17 mouse cellular contexts compared by ENCODE assay signal in the genomic region with DNA sequence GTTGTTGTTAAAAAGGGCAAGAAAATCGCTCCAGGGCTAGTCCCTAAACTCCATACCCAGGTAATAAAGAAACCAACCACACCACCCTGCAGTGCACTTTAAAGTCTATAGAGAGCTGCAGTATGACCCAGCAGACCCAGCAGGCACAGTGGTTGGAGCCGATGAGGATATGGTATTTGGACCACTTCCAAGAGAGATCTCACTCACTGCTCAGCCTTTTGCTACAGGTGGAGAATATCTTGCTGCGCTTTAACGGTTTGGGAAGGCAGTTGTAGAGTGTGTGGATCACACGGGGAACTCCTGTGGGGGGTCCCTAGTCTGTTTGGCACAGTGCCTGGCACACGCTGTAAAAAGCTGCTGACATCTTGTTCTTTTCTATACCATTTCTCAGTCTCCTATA.
DNase-seq lines count a peak whose midpoint lies in the region; ATAC-seq and TF ChIP-seq lines count a peak whose summit lies in the region.
"Had no signal": no experiment of that assay in that cellular context is flagged by ENCODE, and none has a peak within 500 bp of the region (broad histone marks: within the 10 kb centered on the region; RNA-seq: fewer than 3 reads in every experiment).

No protein-coding gene starts in this region.

- no peak overlapping the region for H3K4me2 ChIP-seq in forebrain, embryonic 14.5 days (ENCODE audit: low read length)
- H3K4me2 ChIP-seq in forebrain, embryonic 16.5 days (ENCODE audit: low read length): no peak overlapping the region
- H3K4me2 ChIP-seq in stomach, embryonic 15.5 days: no peak overlapping the region
- no peak overlapping the region for H3K4me2 ChIP-seq in stomach, postnatal 0 days (replicated peaks; ENCODE audit: low read depth)
- H3K4me2 ChIP-seq: liver, embryonic 15.5 days had no signal

- H3K27ac ChIP-seq in forebrain, embryonic 14.5 days (ENCODE audit: low read depth, low read length): no peak overlapping the region
- H3K27ac ChIP-seq in forebrain, embryonic 16.5 days (ENCODE audit: low read length): no peak overlapping the region
- H3K27ac ChIP-seq in stomach, embryonic 15.5 days: peak overlapping the region; percentile 52
- H3K27ac ChIP-seq in stomach, postnatal 0 days (replicated peaks): no peak overlapping the region
- H3K27ac ChIP-seq: liver, embryonic 15.5 days had no signal

- 0 out of 2 replicates have a peak, but pooled peaks have one; percentile 37 for ATAC-seq in forebrain, embryonic 14.5 days
- no peak for ATAC-seq in forebrain, embryonic 16.5 days
- ATAC-seq in stomach, embryonic 15.5 days (ENCODE audit: insufficient read depth, low FRiP score, low read depth): peak; percentile 38; the same call in 1 of the 2 replicates
- ATAC-seq in stomach, postnatal 0 days (ENCODE audit: low FRiP score, low TSS enrichment): no peak
- ATAC-seq in granulocyte monocyte progenitor cell, adult 5-6 weeks (replicated peaks; ENCODE audit: poor library complexity, severe bottlenecking): no peak
- ATAC-seq: inflammation-experienced regulatory T-cells, adult 6 months; Patski had no signal

- H3K36me3 ChIP-seq in forebrain, embryonic 14.5 days (ENCODE audit: control insufficient read depth, insufficient read depth, low read length): no peaks in the 10 kb centered on the region
- no peaks in the 10 kb centered on the region for H3K36me3 ChIP-seq in forebrain, embryonic 16.5 days (ENCODE audit: control insufficient read depth, insufficient read depth)
- H3K36me3 ChIP-seq in stomach, embryonic 15.5 days: no peaks in the 10 kb centered on the region
- H3K36me3 ChIP-seq in stomach, postnatal 0 days (ENCODE audit: control insufficient read depth, insufficient read depth, low read length): no peaks in the 10 kb centered on the region
- H3K36me3 ChIP-seq: forebrain, embryonic 10.5 days; liver, embryonic 15.5 days had no signal

- peak; percentile 35 for DNase-seq in forebrain, embryonic 14.5 days (ENCODE audit: low spot score)
- peak; percentile 41 for DNase-seq in kidney, postnatal 14 days
- no peak for DNase-seq in kidney, postnatal 36 days
- no peak for DNase-seq in stomach, postnatal 0 days (ENCODE audit: low spot score)
- DNase-seq in thymus, postnatal 4 days: no peak
- DNase-seq: adrenal gland, adult 2 months; cerebellum, adult 11-12 months; layer of hippocampus, postnatal 36 days; left cerebral cortex, postnatal 4 days; retina, postnatal 1 day had no signal

- H3K4me3 ChIP-seq in forebrain, embryonic 14.5 days (ENCODE audit: low read depth, low read length): no peak overlapping the region
- H3K4me3 ChIP-seq in forebrain, embryonic 16.5 days (replicated peaks; ENCODE audit: low read length): no peak overlapping the region
- H3K4me3 ChIP-seq in stomach, embryonic 15.5 days (replicated peaks): no peak overlapping the region
- no peak overlapping the region for H3K4me3 ChIP-seq in stomach, postnatal 0 days (ENCODE audit: low read depth, low read length)
- H3K4me3 ChIP-seq: liver, embryonic 15.5 days had no signal

- no peaks in the 10 kb centered on the region for H3K9me3 ChIP-seq in forebrain, embryonic 14.5 days (replicated peaks; ENCODE audit: control insufficient read depth, low read length)
- H3K9me3 ChIP-seq in forebrain, embryonic 16.5 days (ENCODE audit: control insufficient read depth, low read length): no peaks in the 10 kb centered on the region
- no peaks in the 10 kb centered on the region for H3K9me3 ChIP-seq in stomach, embryonic 15.5 days
- no peaks in the 10 kb centered on the region for H3K9me3 ChIP-seq in stomach, postnatal 0 days (ENCODE audit: control insufficient read depth, low read length)
- H3K9me3 ChIP-seq: forebrain, embryonic 10.5 days; liver, embryonic 15.5 days had no signal

- TF ChIP-seq EP300 in stomach, postnatal 0 days (optimal IDR thresholded peaks at IDR 0.05): no peak

- 18% methylated on average over 6 of the region's 6 CpGs for WGBS in forebrain, embryonic 14.5 days
- WGBS in forebrain, embryonic 16.5 days: 22% methylated on average over 6 of the region's 6 CpGs
- 28% methylated on average over 6 of the region's 6 CpGs for WGBS in stomach, embryonic 15.5 days
- 23% methylated on average over 6 of the region's 6 CpGs for WGBS in stomach, postnatal 0 days

- H3K4me1 ChIP-seq in forebrain, embryonic 14.5 days (ENCODE audit: control insufficient read depth, insufficient read depth, low read length): peaks cover 9% of the 10 kb centered on the region
- peaks cover 8% of the 10 kb centered on the region for H3K4me1 ChIP-seq in forebrain, embryonic 16.5 days (replicated peaks; ENCODE audit: control insufficient read depth, insufficient read depth, low read length)
- peaks cover 16% of the 10 kb centered on the region for H3K4me1 ChIP-seq in stomach, embryonic 15.5 days
- H3K4me1 ChIP-seq in stomach, postnatal 0 days (replicated peaks; ENCODE audit: control insufficient read depth, insufficient read depth): no peaks in the 10 kb centered on the region; the same call in 1 of the 2 replicates
- H3K4me1 ChIP-seq: liver, embryonic 15.5 days had no signal

- no peak for TF ChIP-seq CTCF in stomach, postnatal 0 days (IDR thresholded peaks at IDR 0.05; ENCODE audit: low read depth)

- H3K9ac ChIP-seq in forebrain, embryonic 14.5 days (ENCODE audit: low read length): no peak overlapping the region
- H3K9ac ChIP-seq in forebrain, embryonic 16.5 days (replicated peaks; ENCODE audit: low read depth, low read length): no peak overlapping the region
- H3K9ac ChIP-seq in stomach, embryonic 15.5 days: no peak overlapping the region
- H3K9ac ChIP-seq in stomach, postnatal 0 days (ENCODE audit: low read length): no peak overlapping the region
- H3K9ac ChIP-seq: liver, embryonic 15.5 days had no signal

- no peaks in the 10 kb centered on the region for H3K27me3 ChIP-seq in forebrain, embryonic 14.5 days (replicated peaks; ENCODE audit: control insufficient read depth, insufficient read depth, low read length)
- H3K27me3 ChIP-seq in forebrain, embryonic 16.5 days (replicated peaks; ENCODE audit: control insufficient read depth, insufficient read depth, low read length): no peaks in the 10 kb centered on the region
- no peaks in the 10 kb centered on the region for H3K27me3 ChIP-seq in stomach, embryonic 15.5 days (replicated peaks)
- H3K27me3 ChIP-seq in stomach, postnatal 0 days (ENCODE audit: control insufficient read depth, insufficient read depth, low read length): no peaks in the 10 kb centered on the region
- H3K27me3 ChIP-seq: liver, embryonic 15.5 days; Patski had no signal

Comparison
In these comparisons a context has a peak if more than half of its experiments do, and no peak if none do; other contexts are left out.
1. ATAC-seq: peak in forebrain, embryonic 14.5 days (single experiment) and stomach, embryonic 15.5 days (single experiment); none in forebrain, embryonic 16.5 days (single experiment), stomach, postnatal 0 days (single experiment) and granulocyte monocyte progenitor cell, adult 5-6 weeks (single experiment).
2. DNase-seq: peak in forebrain, embryonic 14.5 days (single experiment) and kidney, postnatal 14 days (single experiment); none in kidney, postnatal 36 days (0 of 2), stomach, postnatal 0 days (single experiment) and thymus, postnatal 4 days (single experiment).